Mouse (Mus musculus): ENCODE results near the gene Mfsd4b1.

GRCm38 (mm10) chr10:40069270-40069669 is 44.2 kb upstream of the Mfsd4b1 start:
- no peak for TF ChIP-seq ZNF384 (IDR thresholded peaks at IDR 0.05; ENCODE audit: low read depth, low read length)
- TF ChIP-seq HCFC1 (IDR thresholded peaks at IDR 0.05; ENCODE audit: borderline replicate concordance, insufficient read depth, low read length), result no peak
- no peak for TF ChIP-seq MAFK (IDR thresholded peaks at IDR 0.05; ENCODE audit: insufficient read depth, low read depth, low read length)
